Mouse (Mus musculus) natural killer cell, adult 2 months (primary cell): ENCODE measurements at regions not wholly inside any gene's neighbourhood (a gene's known extent, or its start where the extent isn't known, plus 50 kb on each side); places are given as distances from the start of the nearest gene placed in this dataset.

Source experiments
- DNase-seq, 2 experiments: peaks; one replicate each; pipeline ENCODE4 v3.0.0; 2022; ENCODE audit warnings: low spot score in 2 of 2

DNA sequence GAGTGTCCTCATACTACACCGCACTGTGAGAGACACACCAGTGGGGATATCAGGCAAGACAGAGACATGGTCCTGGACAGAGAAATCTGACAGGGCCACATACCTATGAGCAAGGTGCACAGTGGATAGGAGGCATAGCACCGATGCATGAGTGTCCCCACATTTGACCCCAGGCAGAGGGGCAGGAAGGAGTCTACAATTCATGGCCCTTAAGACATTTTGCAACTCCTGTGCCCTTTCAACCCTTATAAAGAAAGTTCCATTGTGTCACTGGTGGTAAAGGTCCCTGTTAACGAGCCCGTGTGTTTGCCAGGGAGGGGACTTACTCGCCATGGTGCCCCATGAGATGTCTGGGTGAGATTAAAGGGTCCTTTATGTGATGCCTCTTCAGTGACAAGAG is 54.3 kb upstream of the Smndc1 start:
- DNase-seq = no peak

DNA sequence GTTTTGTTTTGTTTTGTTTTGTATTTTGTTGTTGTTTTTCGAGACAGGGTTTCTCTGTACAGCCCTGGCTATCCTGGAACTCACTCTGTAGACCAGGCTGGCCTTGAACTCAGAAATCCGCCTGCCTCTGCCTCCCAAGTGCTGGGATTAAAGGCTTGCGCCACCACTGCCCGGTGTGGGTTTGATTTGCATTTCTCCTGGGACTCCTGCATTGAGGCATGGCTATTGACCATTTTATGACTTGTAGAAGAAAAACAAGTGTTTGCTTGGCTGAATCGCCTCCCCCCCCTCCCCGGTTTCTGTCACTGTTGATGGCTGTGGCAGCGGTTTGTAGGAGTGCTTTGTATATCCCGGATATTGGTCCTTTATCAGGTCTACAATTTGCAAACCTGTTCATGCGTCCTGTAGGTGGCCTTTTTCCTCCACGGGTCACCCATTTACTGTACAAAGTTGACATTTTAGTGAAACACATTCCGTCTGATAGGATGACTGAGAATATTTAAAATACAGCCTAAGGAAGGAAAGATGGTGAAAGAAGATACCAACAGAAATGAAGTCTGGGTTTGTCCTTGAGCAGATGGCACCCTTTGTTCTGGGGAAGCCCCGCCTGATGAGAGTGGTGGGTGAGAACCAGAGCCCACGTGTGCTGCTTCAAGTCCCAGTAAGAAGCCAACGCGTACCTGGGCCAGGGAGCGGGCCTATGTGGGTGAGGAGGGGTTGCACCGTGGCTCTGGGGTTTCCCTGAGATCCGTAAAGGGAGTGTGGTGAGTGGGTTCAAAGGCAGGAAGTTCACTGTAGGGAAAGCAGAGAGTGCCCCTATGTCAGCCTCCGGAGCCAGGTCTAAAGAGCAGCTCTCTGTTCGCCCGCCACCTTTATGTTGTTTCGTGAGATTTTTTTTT is 52.6 kb upstream of the Smndc1 start:
- DNase-seq = peak; percentile 87 to 89

DNA sequence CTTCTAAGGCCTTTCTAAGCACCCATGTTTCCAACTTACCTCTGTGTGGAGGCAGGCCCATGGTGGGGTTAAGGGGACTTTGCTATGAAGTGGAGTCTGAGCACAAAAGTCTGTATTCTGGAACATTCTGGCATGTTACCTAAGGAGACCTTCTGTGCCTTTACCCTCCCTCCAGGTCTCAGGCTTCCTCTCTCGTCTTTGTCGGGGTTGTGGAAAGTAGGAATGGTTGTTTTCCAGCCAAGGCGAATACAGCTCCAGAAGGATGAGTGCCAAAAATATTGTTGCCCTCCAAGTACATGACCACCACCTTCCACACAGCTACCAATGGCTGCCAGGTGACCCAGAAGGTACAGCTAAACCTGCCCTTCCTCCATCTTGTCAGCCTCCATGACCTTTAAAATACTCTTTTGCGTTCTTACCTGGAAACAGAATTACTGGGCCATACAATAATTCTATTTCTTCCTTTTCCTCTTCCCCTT is 51.8 kb upstream of the Smndc1 start:
- no peak for DNase-seq

DNA sequence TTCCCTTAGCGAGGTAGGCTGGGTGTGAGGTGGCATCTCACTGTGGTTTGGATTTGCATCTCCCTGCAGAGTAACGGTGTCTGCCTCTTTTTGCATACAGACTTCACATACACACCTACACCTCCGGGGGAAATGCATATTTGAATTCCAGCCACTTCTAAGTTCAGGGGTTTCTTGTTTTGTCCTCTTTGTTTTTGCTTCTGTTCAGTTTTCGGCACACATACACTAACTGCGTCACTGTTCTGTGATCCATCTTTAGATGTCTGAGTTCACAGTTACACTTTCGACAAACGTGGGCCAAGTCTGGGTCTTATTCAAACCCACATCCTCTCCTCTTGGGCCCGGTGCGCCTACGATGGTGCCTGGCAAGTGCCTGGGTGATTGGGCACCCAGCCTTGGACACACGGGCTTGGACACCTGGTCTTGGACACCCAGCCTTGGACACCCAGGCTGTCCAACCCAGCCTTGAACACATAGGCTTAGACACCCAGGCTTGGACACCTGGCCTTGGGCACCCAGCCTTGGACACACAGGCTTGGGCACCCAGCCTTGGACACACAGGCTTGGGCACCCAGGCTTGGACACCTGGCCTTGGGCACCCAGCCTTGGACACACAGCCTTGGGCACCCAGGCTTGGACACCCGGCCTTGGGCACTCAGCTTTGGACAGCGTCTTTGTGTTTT is 51.2 kb upstream of the Smndc1 start:
- DNase-seq = peak; percentile 85 to 87

DNA sequence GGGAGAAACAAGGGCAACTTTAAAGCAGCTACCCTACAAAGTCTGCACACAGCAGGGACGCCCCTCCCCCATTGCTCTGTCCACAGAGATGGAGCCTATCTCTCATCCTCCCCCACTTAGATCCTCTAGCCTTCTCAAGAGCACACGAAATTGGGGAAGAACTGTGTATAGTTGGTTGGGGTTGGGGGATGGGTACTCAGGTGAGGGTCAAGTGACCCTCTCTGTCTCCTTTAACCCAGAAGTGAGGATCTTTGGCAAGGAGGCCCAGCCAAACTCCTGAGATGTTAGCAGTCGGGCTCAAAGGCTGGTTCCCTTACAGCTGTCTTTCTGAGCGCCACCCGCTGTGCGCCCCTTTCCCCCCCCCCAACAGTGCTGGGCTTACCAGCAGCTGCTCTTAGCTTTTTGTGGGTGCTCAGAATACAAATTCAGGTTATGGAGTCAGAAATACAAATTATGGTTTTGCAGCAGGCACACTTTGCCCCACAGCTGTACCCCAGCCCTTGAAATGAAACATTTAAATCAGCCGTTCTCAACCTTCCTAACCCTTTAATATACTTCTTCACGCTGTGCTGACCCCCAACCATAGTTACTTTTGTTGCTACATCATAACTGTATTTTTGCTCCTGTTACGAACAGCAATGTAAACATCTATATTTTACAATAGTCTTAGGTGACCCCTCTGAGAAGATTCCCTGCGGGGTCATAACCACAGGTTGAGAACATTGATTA is 50.1 kb upstream of the Smndc1 start:
- DNase-seq = peak; percentile 60
